Mouse (Mus musculus): Measurements from ENCODE around the gene Fga. TPM values are rescaled to one million over a fixed set of nuclear protein-coding genes. Genes with fewer than 3 reads are reported as not detected.
A peak's percentile ranks its signal among the peaks of the same experiment; 100 is the strongest.

Gene Fga
- polyA plus RNA-seq (2015; fragmentation: Nextera tagmentation; extraction: Ambion mirVana) = 1,431 and 1,544 TPM in 2 replicates

- Histone ChIP-seq H3K27me3 (ENCODE audit: control insufficient read depth, insufficient read depth, low read depth, low read length) (no peaks in the 10 kb centered on the region), H3K36me3 (ENCODE audit: control insufficient read depth, insufficient read depth) (no peaks in the 10 kb centered on the region), H3K9me3 (replicated peaks; ENCODE audit: control insufficient read depth, low read length) (no peaks in the 10 kb centered on the region), H3K4me3 (ENCODE audit: low read depth, low read length) (peak within 1 kb of the TSS; percentile 52), H3K9ac (ENCODE audit: low read depth, low read length) (peak within 1 kb of the TSS; percentile 26), H3K27ac (ENCODE audit: low read length) (peak within 1 kb of the TSS; percentile 64), H3K4me1 (ENCODE audit: control insufficient read depth, low read depth, low read length) (no peaks in the 10 kb centered on the region; the same call in 1 of the 2 replicates), H3K4me2 (ENCODE audit: low read depth, low read length) (peak within 1 kb of the TSS; percentile 21; the same call in 1 of the 2 replicates)
- WGBS (ENCODE audit: insufficient replicate concordance) = 45% methylated on average over 9 of the region's 9 CpGs
- peak; percentile 90 for ATAC-seq (ENCODE audit: low read depth)
Measured at GRCm38 (mm10) chr3:83025475-83026301, at the start of gene Fga. Gene Fga (plus strand): TSS chr3:83026076.

GRCm38 (mm10) chr3:82980818-82981217 is 45.1 kb upstream of the Fga start:
- Histone ChIP-seq H3K27me3 (ENCODE audit: control insufficient read depth, insufficient read depth, low read depth, low read length) (no peaks in the 10 kb centered on the region), H3K9me3 (replicated peaks; ENCODE audit: control insufficient read depth, low read length) (no peaks in the 10 kb centered on the region), H3K4me3 (ENCODE audit: low read depth, low read length) (no peak overlapping the region), H3K27ac (ENCODE audit: low read length) (no peak overlapping the region), H3K4me1 (ENCODE audit: control insufficient read depth, low read depth, low read length) (no peaks in the 10 kb centered on the region), H3K9ac (ENCODE audit: low read depth, low read length) (no peak overlapping the region), H3K4me2 (ENCODE audit: low read depth, low read length) (no peak overlapping the region), H3K36me3 (ENCODE audit: control insufficient read depth, insufficient read depth) (no peaks in the 10 kb centered on the region)
- ATAC-seq (ENCODE audit: low read depth) = no peak
- 65% methylated on average over 6 of the region's 6 CpGs for WGBS (ENCODE audit: insufficient replicate concordance)

GRCm38 (mm10) chr3:82981861-82982260 is 44.0 kb upstream of the Fga start:
- Histone ChIP-seq H3K36me3 (ENCODE audit: control insufficient read depth, insufficient read depth) (no peaks in the 10 kb centered on the region), H3K4me3 (ENCODE audit: low read depth, low read length) (no peak overlapping the region), H3K9me3 (replicated peaks; ENCODE audit: control insufficient read depth, low read length) (no peaks in the 10 kb centered on the region), H3K27ac (ENCODE audit: low read length) (no peak overlapping the region), H3K27me3 (ENCODE audit: control insufficient read depth, insufficient read depth, low read depth, low read length) (no peaks in the 10 kb centered on the region), H3K4me1 (ENCODE audit: control insufficient read depth, low read depth, low read length) (no peaks in the 10 kb centered on the region), H3K9ac (ENCODE audit: low read depth, low read length) (no peak overlapping the region), H3K4me2 (ENCODE audit: low read depth, low read length) (no peak overlapping the region)
- no peak for ATAC-seq (ENCODE audit: low read depth)
- WGBS (ENCODE audit: insufficient replicate concordance) = 63% methylated on average over 8 of the region's 8 CpGs

GRCm38 (mm10) chr3:82984840-82985239 is 41.0 kb upstream of the Fga start:
- H3K4me3 ChIP-seq (ENCODE audit: low read depth, low read length) = no peak overlapping the region
- no peaks in the 10 kb centered on the region for H3K27me3 ChIP-seq (ENCODE audit: control insufficient read depth, insufficient read depth, low read depth, low read length)
- no peaks in the 10 kb centered on the region for H3K4me1 ChIP-seq (ENCODE audit: control insufficient read depth, low read depth, low read length)
- WGBS (ENCODE audit: insufficient replicate concordance) = 40% methylated on average over 2 of the region's 2 CpGs
- H3K4me2 ChIP-seq (ENCODE audit: low read depth, low read length) = no peak overlapping the region
- ATAC-seq (ENCODE audit: low read depth) = no peak
- H3K9me3 ChIP-seq (replicated peaks; ENCODE audit: control insufficient read depth, low read length) = no peaks in the 10 kb centered on the region
- H3K9ac ChIP-seq (ENCODE audit: low read depth, low read length) = no peak overlapping the region
- no peaks in the 10 kb centered on the region for H3K36me3 ChIP-seq (ENCODE audit: control insufficient read depth, insufficient read depth)
- H3K27ac ChIP-seq (ENCODE audit: low read length) = no peak overlapping the region

GRCm38 (mm10) chr3:82991963-82992362 is 33.9 kb upstream of the Fga start:
- WGBS (ENCODE audit: insufficient replicate concordance) = 63% methylated on average over 12 of the region's 12 CpGs
- no peak for ATAC-seq (ENCODE audit: low read depth)
- Histone ChIP-seq H3K4me3 (ENCODE audit: low read depth, low read length) (no peak overlapping the region), H3K9ac (ENCODE audit: low read depth, low read length) (no peak overlapping the region), H3K9me3 (replicated peaks; ENCODE audit: control insufficient read depth, low read length) (no peaks in the 10 kb centered on the region), H3K36me3 (ENCODE audit: control insufficient read depth, insufficient read depth) (no peaks in the 10 kb centered on the region), H3K27me3 (ENCODE audit: control insufficient read depth, insufficient read depth, low read depth, low read length) (peaks cover 3% of the 10 kb centered on the region; the same call in 1 of the 2 replicates), H3K4me2 (ENCODE audit: low read depth, low read length) (no peak overlapping the region), H3K4me1 (ENCODE audit: control insufficient read depth, low read depth, low read length) (no peaks in the 10 kb centered on the region), H3K27ac (ENCODE audit: low read length) (no peak overlapping the region)

GRCm38 (mm10) chr3:82992956-82993355 is 32.9 kb upstream of the Fga start:
- Histone ChIP-seq H3K36me3 (ENCODE audit: control insufficient read depth, insufficient read depth) (no peaks in the 10 kb centered on the region), H3K27ac (ENCODE audit: low read length) (no peak overlapping the region), H3K4me1 (ENCODE audit: control insufficient read depth, low read depth, low read length) (no peaks in the 10 kb centered on the region), H3K9ac (ENCODE audit: low read depth, low read length) (no peak overlapping the region), H3K9me3 (replicated peaks; ENCODE audit: control insufficient read depth, low read length) (no peaks in the 10 kb centered on the region), H3K4me3 (ENCODE audit: low read depth, low read length) (no peak overlapping the region), H3K4me2 (ENCODE audit: low read depth, low read length) (no peak overlapping the region), H3K27me3 (ENCODE audit: control insufficient read depth, insufficient read depth, low read depth, low read length) (peaks cover 3% of the 10 kb centered on the region; the same call in 1 of the 2 replicates)
- 77% methylated on average over 6 of the region's 6 CpGs for WGBS (ENCODE audit: insufficient replicate concordance)
- no peak for ATAC-seq (ENCODE audit: low read depth)

GRCm38 (mm10) chr3:82995368-82995767 is 30.5 kb upstream of the Fga start:
- Histone ChIP-seq H3K4me3 (ENCODE audit: low read depth, low read length) (no peak overlapping the region), H3K4me1 (ENCODE audit: control insufficient read depth, low read depth, low read length) (no peaks in the 10 kb centered on the region; the same call in 1 of the 2 replicates), H3K9ac (ENCODE audit: low read depth, low read length) (no peak overlapping the region), H3K36me3 (ENCODE audit: control insufficient read depth, insufficient read depth) (no peaks in the 10 kb centered on the region), H3K4me2 (ENCODE audit: low read depth, low read length) (no peak overlapping the region), H3K27me3 (ENCODE audit: control insufficient read depth, insufficient read depth, low read depth, low read length) (peaks cover 3% of the 10 kb centered on the region; the same call in 1 of the 2 replicates), H3K27ac (ENCODE audit: low read length) (no peak overlapping the region), H3K9me3 (replicated peaks; ENCODE audit: control insufficient read depth, low read length) (no peaks in the 10 kb centered on the region)
- 4% methylated on average over 24 of the region's 24 CpGs for WGBS (ENCODE audit: insufficient replicate concordance)
- ATAC-seq (ENCODE audit: low read depth) = peak; percentile 58; the same call in 1 of the 2 replicates

GRCm38 (mm10) chr3:82996656-82997055 is 29.2 kb upstream of the Fga start:
- Histone ChIP-seq H3K4me2 (ENCODE audit: low read depth, low read length) (no peak overlapping the region), H3K27ac (ENCODE audit: low read length) (no peak overlapping the region), H3K36me3 (ENCODE audit: control insufficient read depth, insufficient read depth) (no peaks in the 10 kb centered on the region), H3K9ac (ENCODE audit: low read depth, low read length) (no peak overlapping the region), H3K4me3 (ENCODE audit: low read depth, low read length) (no peak overlapping the region), H3K9me3 (replicated peaks; ENCODE audit: control insufficient read depth, low read length) (no peaks in the 10 kb centered on the region), H3K4me1 (ENCODE audit: control insufficient read depth, low read depth, low read length) (no peaks in the 10 kb centered on the region; the same call in 1 of the 2 replicates), H3K27me3 (ENCODE audit: control insufficient read depth, insufficient read depth, low read depth, low read length) (peaks cover 3% of the 10 kb centered on the region; the same call in 1 of the 2 replicates)
- no peak for ATAC-seq (ENCODE audit: low read depth)
- WGBS (ENCODE audit: insufficient replicate concordance) = 59% methylated on average over 3 of the region's 3 CpGs
